ENCODE assay signal across 10 mouse cellular contexts in the genomic region with DNA sequence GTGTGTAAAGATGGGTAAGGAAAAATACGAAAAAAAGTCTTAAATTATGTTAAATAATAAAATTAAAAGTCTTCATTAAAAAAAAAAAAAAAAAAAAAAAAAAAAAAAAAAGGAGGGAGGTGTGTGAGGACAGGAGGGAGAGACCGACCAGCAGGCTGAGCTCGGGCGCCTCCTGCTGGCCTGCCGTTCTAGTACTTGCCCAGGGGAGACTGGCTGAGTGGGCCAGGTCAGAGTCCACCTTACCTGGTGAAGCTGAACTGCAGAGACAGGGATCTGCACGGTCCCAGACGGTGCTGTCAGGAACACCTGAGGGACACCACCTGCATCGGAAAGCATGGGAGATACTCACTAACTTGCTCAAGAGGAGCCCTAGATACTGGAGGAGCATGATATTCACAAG. TPM values are rescaled to one million over a fixed set of nuclear protein-coding genes. Genes with fewer than 3 reads are reported as not detected.
DNase-seq lines count a peak whose midpoint lies in the region; ATAC-seq lines count a peak whose summit lies in the region.
"Had no signal": no experiment of that assay in that cellular context is flagged by ENCODE, and none has a peak within 500 bp of the region (broad histone marks: within the 10 kb centered on the region; RNA-seq: fewer than 3 reads in every experiment).

No protein-coding gene starts in this region.

- H3K9me3 ChIP-seq in midbrain, embryonic 10.5 days (replicated peaks) = no peaks in the 10 kb centered on the region
- no peaks in the 10 kb centered on the region for H3K9me3 ChIP-seq in midbrain, embryonic 16.5 days (replicated peaks; ENCODE audit: control insufficient read depth, low read length, poor library complexity, severe bottlenecking)
- H3K9me3 ChIP-seq: neural tube, embryonic 13.5 days had no signal

- no peak overlapping the region for H3K4me2 ChIP-seq in midbrain, embryonic 16.5 days (ENCODE audit: low read length)
- H3K4me2 ChIP-seq: neural tube, embryonic 13.5 days had no signal

- no peak overlapping the region for H3K27ac ChIP-seq in midbrain, embryonic 10.5 days (replicated peaks)
- H3K27ac ChIP-seq in midbrain, embryonic 16.5 days (ENCODE audit: low read length) = no peak overlapping the region
- H3K27ac ChIP-seq: neural tube, embryonic 13.5 days had no signal

- H3K9ac ChIP-seq in midbrain, embryonic 16.5 days (ENCODE audit: low read depth, low read length) = no peak overlapping the region
- H3K9ac ChIP-seq: neural tube, embryonic 13.5 days had no signal

- ATAC-seq in cerebellum, adult (ENCODE audit: insufficient number of reproducible peaks, low FRiP score, low TSS enrichment) = no peak
- no peak for ATAC-seq in midbrain, embryonic 16.5 days
- peak; percentile 62; the same call in 1 of the 2 replicates for ATAC-seq in erythroblast, adult 5-6 weeks (replicated peaks; ENCODE audit: low FRiP score, poor library complexity, severe bottlenecking)
- ATAC-seq: Patski had no signal

- peaks cover 47% of the 10 kb centered on the region for H3K36me3 ChIP-seq in midbrain, embryonic 10.5 days
- peaks cover 25% of the 10 kb centered on the region for H3K36me3 ChIP-seq in midbrain, embryonic 16.5 days (ENCODE audit: control insufficient read depth, insufficient read depth, low read length)

- peak; percentile 51 for DNase-seq in cerebellum, adult 11-12 months
- peak; percentile 66 for DNase-seq in midbrain, embryonic 10.5 days (ENCODE audit: low spot score)
- DNase-seq in R1 (ENCODE audit: low read depth, low spot score) = peak; percentile 71
- peak; percentile 69 for DNase-seq in lung, postnatal 10 days
- DNase-seq in c-Kit-positive CD71-positive TER-119-positive erythroid progenitor cells, embryonic 14.5 days (ENCODE audit: low spot score) = no peak

- 27% methylated on average over 8 of the region's 8 CpGs for WGBS in midbrain, embryonic 10.5 days
- 19% methylated on average over 8 of the region's 8 CpGs for WGBS in midbrain, embryonic 16.5 days

- peaks cover 51% of the 10 kb centered on the region for H3K27me3 ChIP-seq in midbrain, embryonic 10.5 days (ENCODE audit: low read depth, poor library complexity, severe bottlenecking)
- no peaks in the 10 kb centered on the region for H3K27me3 ChIP-seq in midbrain, embryonic 16.5 days (ENCODE audit: control insufficient read depth, insufficient read depth, low read depth, low read length)
- H3K27me3 ChIP-seq: Patski had no signal

- no peak overlapping the region for H3K4me3 ChIP-seq in midbrain, embryonic 10.5 days
- H3K4me3 ChIP-seq in midbrain, embryonic 16.5 days (ENCODE audit: low read depth, low read length) = no peak overlapping the region
- H3K4me3 ChIP-seq: neural tube, embryonic 13.5 days had no signal

- peaks cover 58% of the 10 kb centered on the region for H3K4me1 ChIP-seq in midbrain, embryonic 10.5 days
- H3K4me1 ChIP-seq in midbrain, embryonic 16.5 days (ENCODE audit: control insufficient read depth, insufficient read depth, low read length) = peaks cover 36% of the 10 kb centered on the region

RNA-seq across cellular contexts. Expression of gene Cul9, which starts 3.0 kb away (rescaled TPM):
- polyA plus RNA-seq in midbrain, embryonic 10.5 days (2016; fragmentation: Nextera tagmentation; extraction: Ambion mirVana) = 4.4 and 6.3 TPM in 2 replicates
- 26.8 and 28.0 TPM in 2 replicates for polyA plus RNA-seq in midbrain, embryonic 16.5 days (2015; fragmentation: Nextera tagmentation; extraction: Ambion mirVana)
- total RNA-seq in erythroblast, adult 5-6 weeks (2015; ENCODE audit: low replicate concordance) = 1.3 TPM in 1 of 2 replicates, not detected in the other
- 3.3 and 4.5 TPM in 2 replicates for total RNA-seq in erythroblast, adult 5-6 weeks (2017; ENCODE audit: low replicate concordance)

RNA-seq across cellular contexts. Expression of gene Srf, which starts 6.8 kb away (rescaled TPM):
- 5.0 and 6.5 TPM in 2 replicates for polyA plus RNA-seq in midbrain, embryonic 10.5 days (2016; fragmentation: Nextera tagmentation; extraction: Ambion mirVana)
- polyA plus RNA-seq in midbrain, embryonic 16.5 days (2015; fragmentation: Nextera tagmentation; extraction: Ambion mirVana) = 3.0 and 3.2 TPM in 2 replicates
- 7.3 and 11.5 TPM in 2 replicates for total RNA-seq in erythroblast, adult 5-6 weeks (2015; ENCODE audit: low replicate concordance)
- 6.0 and 7.8 TPM in 2 replicates for total RNA-seq in erythroblast, adult 5-6 weeks (2017; ENCODE audit: low replicate concordance)

RNA-seq across cellular contexts. Expression of gene Dnph1, which starts 52.7 kb away (rescaled TPM):
- 85.2 and 98.4 TPM in 2 replicates for polyA plus RNA-seq in midbrain, embryonic 10.5 days (2016; fragmentation: Nextera tagmentation; extraction: Ambion mirVana)
- 11.1 and 11.5 TPM in 2 replicates for polyA plus RNA-seq in midbrain, embryonic 16.5 days (2015; fragmentation: Nextera tagmentation; extraction: Ambion mirVana)
- 2.7 and 3.3 TPM in 2 replicates for total RNA-seq in erythroblast, adult 5-6 weeks (2015; ENCODE audit: low replicate concordance)
- total RNA-seq in erythroblast, adult 5-6 weeks (2017; ENCODE audit: low replicate concordance) = 1.5 and 4.0 TPM in 2 replicates
